Mouse (Mus musculus) lung, adult 2 months (tissue): ENCODE results near the gene Hand1.

Source experiments
- CTCF ChIP-seq: fragments of 200-500 bp; IDR thresholded peaks from 2 replicates; pipeline ENCODE4 v1.5.1; 2011; ENCODE audit warnings: mild to moderate bottlenecking, low read length, control low read depth; ENCODE audit not compliant: insufficient read depth
- POLR2A ChIP-seq: fragments of 200-500 bp; IDR thresholded peaks from 2 replicates; pipeline ENCODE4 v1.6.1; 2011; ENCODE audit warnings: low read depth, mild to moderate bottlenecking, control low read depth, low read length, borderline replicate concordance; ENCODE audit errors: extremely low read depth

GRCm38 (mm10) chr11:57857709-57858108 is 25.1 kb upstream of the Hand1 start:
- TF ChIP-seq POLR2A (no peak), CTCF (no peak)
